Mouse (Mus musculus): ENCODE data around the gene Cd300lb. TPM values are rescaled to one million over a fixed set of nuclear protein-coding genes. Genes with fewer than 3 reads are reported as not detected.

Cd300lb gene
- polyA plus RNA-seq, 1 experiment from 2014 or later: 0.19 TPM

DNA sequence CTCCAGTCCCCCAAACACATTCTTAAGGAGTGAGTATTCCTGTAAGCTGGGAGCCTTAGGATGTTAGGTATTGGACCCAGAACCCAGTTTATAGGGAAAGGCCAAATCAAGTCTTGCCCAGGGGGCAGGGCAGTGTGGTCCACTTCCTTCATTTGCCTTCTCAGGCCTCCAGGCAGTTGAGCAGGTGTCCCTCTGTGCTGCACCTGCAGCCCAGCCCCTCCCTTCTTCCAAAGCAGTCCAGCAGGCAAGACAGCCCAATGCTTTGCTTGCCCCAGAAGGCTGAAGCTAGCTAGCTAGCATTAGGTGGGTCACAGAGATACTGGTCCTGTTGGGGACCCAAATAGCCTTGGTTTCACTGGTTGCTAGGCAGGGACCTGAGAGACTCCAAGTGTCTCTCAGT, 54.0 kb downstream of the Cd300lb start:
- Histone ChIP-seq H3K9me3 (no peaks in the 10 kb centered on the region), H3K9ac (no peak overlapping the region), H3K4me2 (no peak overlapping the region), H3K27ac (replicated peaks) (no peak overlapping the region), H3K36me3 (no peaks in the 10 kb centered on the region), H3K4me3 (no peak overlapping the region), H3K4me1 (replicated peaks) (no peaks in the 10 kb centered on the region), H3K27me3 (no peaks in the 10 kb centered on the region)
- ATAC-seq (ENCODE audit: low FRiP score, low read depth): no peak

DNA sequence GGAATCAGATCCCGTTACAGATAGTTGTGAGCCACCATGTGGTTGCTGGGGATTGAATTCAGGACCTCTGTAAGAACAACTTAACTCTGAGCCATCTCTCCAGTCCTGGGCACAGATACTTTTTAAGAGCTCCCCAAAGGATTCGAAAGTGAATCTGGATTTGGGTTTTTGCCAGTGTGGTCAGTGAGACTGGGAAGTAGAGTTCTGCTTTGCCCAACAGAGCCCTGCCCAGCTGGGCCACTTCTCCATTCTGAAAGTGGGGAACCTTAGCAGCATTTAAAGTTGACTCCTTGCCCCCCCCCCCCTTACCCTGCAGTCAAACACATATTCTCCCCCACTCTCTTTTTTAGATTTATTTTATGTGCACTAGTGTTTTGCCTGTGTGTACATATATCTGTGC, 54.5 kb downstream of the Cd300lb start:
- 88% methylated on average over 2 of the region's 2 CpGs for whole genome bisulfite sequencing
- H3K4me1 ChIP-seq (replicated peaks): no peaks in the 10 kb centered on the region
- ATAC-seq (ENCODE audit: low FRiP score, low read depth): no peak

GRCm38 (mm10) chr11:114877145-114877544, 57.0 kb downstream of the Cd300lb start:
- WGBS: 73% methylated on average over 3 of the region's 3 CpGs
- ATAC-seq (ENCODE audit: low FRiP score, low read depth): no peak

More for the DNA sequence above, 54.5 kb downstream of the Cd300lb start:
- Histone ChIP-seq H3K9ac (no peak overlapping the region), H3K27ac (replicated peaks) (no peak overlapping the region), H3K4me2 (no peak overlapping the region), H3K9me3 (no peaks in the 10 kb centered on the region), H3K4me3 (no peak overlapping the region), H3K27me3 (no peaks in the 10 kb centered on the region), H3K36me3 (no peaks in the 10 kb centered on the region)

DNA sequence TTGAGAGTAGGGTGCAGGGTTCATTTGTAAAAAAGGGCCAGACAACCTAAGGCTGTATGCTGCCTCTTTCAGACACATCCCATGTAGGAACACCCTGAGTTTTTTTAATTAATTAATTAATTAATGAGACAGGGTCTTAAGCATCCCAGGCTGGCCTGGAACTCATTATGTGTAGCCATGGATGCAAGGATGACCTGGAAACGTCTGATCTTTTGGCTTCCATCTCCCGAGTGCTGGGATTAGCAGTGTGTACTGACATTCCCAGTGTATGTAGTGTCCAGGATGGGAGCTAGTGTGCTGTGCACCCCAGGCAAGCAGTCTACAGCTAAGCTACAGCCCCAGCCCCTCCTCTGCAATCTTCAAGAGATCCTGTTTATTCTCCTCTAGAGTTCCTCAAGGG, 57.6 kb downstream of the Cd300lb start:
- H3K4me2 ChIP-seq: no peak overlapping the region

More at GRCm38 (mm10) chr11:114877145-114877544, 57.0 kb downstream of the Cd300lb start:
- H3K9ac ChIP-seq: no peak overlapping the region
- peaks cover 7% of the 10 kb centered on the region for H3K4me1 ChIP-seq (replicated peaks)
- H3K9me3 ChIP-seq: no peaks in the 10 kb centered on the region
- no peak overlapping the region for H3K4me2 ChIP-seq
- no peaks in the 10 kb centered on the region for H3K36me3 ChIP-seq
- no peak overlapping the region for H3K4me3 ChIP-seq
- H3K27me3 ChIP-seq: no peaks in the 10 kb centered on the region
- H3K27ac ChIP-seq (replicated peaks): no peak overlapping the region

DNA sequence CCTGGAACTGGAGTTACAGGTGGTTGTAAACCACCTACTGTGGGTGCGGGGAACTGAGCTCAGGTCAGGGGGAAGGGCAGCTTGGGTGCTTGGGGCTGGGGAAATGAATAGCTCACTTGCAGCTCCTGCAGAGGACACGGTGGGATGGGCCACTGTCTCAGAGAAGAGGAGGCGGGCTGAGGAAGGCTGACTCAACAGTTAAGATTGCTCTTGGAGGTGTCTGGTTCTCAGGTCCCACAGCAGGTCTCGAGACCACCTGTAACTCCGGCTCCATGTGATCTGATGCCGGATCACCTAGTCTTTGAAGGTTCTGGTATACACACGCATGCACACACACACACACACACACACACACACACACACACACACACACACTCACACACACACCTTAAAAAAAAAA, 58.0 kb downstream of the Cd300lb start:
- no peaks in the 10 kb centered on the region for H3K9me3 ChIP-seq
- H3K27me3 ChIP-seq: no peaks in the 10 kb centered on the region
- no peak for ATAC-seq (ENCODE audit: low FRiP score, low read depth)
- peaks cover 7% of the 10 kb centered on the region for H3K4me1 ChIP-seq (replicated peaks)
- no peaks in the 10 kb centered on the region for H3K36me3 ChIP-seq
- no peak overlapping the region for H3K27ac ChIP-seq (replicated peaks)
- no peak overlapping the region for H3K4me2 ChIP-seq
- H3K4me3 ChIP-seq: no peak overlapping the region
- no peak overlapping the region for H3K9ac ChIP-seq
- WGBS: 61% methylated on average over 7 of the region's 7 CpGs

More for the DNA sequence above, 57.6 kb downstream of the Cd300lb start:
- H3K27ac ChIP-seq (replicated peaks): no peak overlapping the region
- 47% methylated on average over 2 of the region's 2 CpGs for WGBS
- H3K36me3 ChIP-seq: no peaks in the 10 kb centered on the region
- no peak overlapping the region for H3K9ac ChIP-seq
- peaks cover 7% of the 10 kb centered on the region for H3K4me1 ChIP-seq (replicated peaks)
- no peaks in the 10 kb centered on the region for H3K9me3 ChIP-seq
- H3K4me3 ChIP-seq: no peak overlapping the region
- H3K27me3 ChIP-seq: no peaks in the 10 kb centered on the region
- no peak for ATAC-seq (ENCODE audit: low FRiP score, low read depth)

DNA sequence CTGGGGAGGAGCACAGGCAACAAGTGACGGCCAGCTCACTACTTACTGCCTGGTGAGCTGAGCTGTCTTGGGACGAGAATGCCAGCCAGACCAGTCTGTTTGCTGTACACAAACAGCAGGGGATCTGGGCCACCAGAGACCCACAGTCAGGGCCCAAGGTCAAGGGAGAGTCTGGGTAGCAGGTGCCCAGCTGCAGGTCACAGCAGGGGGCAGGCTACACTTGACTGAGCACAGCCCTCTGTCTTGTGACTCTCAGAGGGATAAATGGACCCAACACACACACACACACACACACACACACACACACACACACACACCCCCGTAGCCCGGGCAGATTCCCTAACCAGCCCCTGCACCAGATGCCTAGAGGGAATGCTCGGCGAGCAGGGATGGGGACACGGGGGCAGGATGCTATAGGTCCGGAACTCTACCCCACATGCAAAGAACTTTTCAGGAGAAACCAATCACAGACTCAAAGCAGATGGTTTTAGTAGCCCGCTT, 58.8 kb downstream of the Cd300lb start:
- Histone ChIP-seq H3K4me1 (replicated peaks) (peaks cover 7% of the 10 kb centered on the region), H3K9ac (no peak overlapping the region), H3K27ac (replicated peaks) (no peak overlapping the region), H3K9me3 (no peaks in the 10 kb centered on the region), H3K4me3 (no peak overlapping the region), H3K4me2 (no peak overlapping the region), H3K27me3 (no peaks in the 10 kb centered on the region), H3K36me3 (no peaks in the 10 kb centered on the region)
- ATAC-seq (ENCODE audit: low FRiP score, low read depth): no peak
- 17% methylated on average over 9 of the region's 9 CpGs for WGBS

DNA sequence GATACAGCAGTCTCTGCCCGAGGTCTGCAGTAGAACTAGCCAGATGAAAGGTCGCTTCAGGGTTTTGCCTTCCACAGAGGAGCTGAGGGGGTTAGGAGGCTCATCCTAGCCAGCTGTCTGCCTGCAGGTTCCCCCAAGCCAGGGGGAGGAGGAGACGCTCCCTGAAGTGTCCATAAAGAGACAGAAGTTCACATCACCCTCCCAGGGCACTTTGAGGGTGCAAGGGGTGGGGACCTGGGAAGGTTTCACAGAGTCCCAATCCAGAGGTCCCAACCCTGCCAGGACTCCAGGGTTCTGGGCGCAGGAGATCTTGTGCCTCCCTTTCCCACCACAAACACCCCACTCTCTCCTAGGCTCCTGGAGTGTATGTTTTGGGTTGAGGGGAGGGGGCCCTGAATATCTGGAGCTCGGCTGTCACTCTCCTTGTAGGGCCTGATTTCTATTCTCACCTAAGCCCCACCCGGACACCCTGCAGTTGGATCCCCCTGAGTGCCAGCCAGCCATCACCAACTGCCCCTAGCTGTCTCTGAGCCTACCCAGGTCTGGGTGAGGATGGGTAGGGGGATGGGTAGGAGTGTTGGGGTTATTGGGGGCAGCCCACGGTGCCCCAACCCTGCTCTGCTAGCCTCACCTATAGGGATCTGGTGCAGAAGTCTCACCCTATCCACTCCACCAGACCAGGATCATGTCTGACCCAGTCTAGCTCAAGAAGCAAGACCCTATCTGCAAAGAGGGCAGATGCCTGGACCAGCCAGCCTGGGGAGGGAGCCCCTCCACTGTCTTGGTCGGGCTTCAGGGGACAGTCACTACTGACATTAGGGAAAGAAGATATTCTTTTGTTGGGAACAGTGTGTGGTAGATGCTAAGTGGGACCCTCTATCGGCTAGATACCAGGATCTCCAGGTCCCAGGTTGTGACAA, 59.7 kb downstream of the Cd300lb start:
- H3K4me1 ChIP-seq (replicated peaks): peaks cover 7% of the 10 kb centered on the region
- WGBS: 56% methylated on average over 9 of the region's 9 CpGs
- H3K27me3 ChIP-seq: no peaks in the 10 kb centered on the region
- ATAC-seq (ENCODE audit: low FRiP score, low read depth): no peak
- no peak overlapping the region for H3K4me3 ChIP-seq
- no peaks in the 10 kb centered on the region for H3K36me3 ChIP-seq
- H3K4me2 ChIP-seq: no peak overlapping the region
- H3K27ac ChIP-seq (replicated peaks): no peak overlapping the region
- H3K9ac ChIP-seq: no peak overlapping the region
- H3K9me3 ChIP-seq: no peaks in the 10 kb centered on the region

DNA sequence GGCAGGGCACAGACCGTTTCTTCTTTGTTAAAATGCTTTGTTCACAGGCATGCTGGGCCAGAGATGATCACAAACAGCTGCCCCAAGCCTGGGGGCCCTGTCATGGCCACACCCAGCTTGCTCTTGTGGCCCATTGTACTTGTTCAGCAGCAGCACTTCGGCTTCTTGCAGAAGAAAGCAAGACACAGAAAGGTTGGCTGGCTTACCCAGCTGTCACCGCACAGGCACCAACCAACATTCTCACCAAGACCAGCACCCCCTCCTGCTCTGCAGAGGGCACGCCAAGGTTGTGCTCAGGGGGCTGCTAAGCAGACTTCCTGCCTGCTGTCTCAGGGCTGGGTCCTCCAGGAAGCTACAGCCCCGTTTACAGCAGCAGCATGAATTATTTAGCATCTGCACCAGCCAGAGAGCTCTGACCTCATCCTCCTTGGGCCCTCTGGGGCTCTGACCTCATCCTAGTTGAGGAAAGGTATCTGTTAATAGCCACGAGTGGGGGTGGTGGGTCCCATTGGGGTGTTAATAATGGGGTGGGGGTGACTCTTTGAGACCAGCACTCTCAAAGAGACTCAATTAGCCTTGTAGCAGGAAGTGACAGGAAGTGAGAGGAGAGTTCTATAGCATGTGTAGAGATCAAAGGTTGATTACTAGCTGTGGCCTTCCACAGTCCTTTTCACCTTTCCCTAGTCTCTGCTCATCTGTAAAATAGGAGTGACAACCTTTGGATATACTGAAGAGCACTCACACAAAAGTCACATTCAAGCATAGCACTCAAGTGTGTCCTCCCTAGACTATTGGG, 61.0 kb downstream of the Cd300lb start:
- ATAC-seq (ENCODE audit: low FRiP score, low read depth): no peak
- H3K9ac ChIP-seq: no peak overlapping the region
- no peak overlapping the region for H3K4me3 ChIP-seq

More for the DNA sequence above, 61.0 kb downstream of the Cd300lb start:
- WGBS: 20% methylated on average over 6 of the region's 6 CpGs
- Histone ChIP-seq H3K9me3 (no peaks in the 10 kb centered on the region), H3K27ac (replicated peaks) (no peak overlapping the region), H3K36me3 (no peaks in the 10 kb centered on the region), H3K4me1 (replicated peaks) (peaks cover 7% of the 10 kb centered on the region), H3K4me2 (no peak overlapping the region), H3K27me3 (no peaks in the 10 kb centered on the region)

Other genes with a start within 250 kb of the Cd300lb start
- 2.5 and 3.1 TPM in 2 replicates for gene Dnaic2, start 207.0 kb downstream of the Cd300lb start, polyA plus RNA-seq (2015; fragmentation: Nextera tagmentation; extraction: Ambion mirVana)
- gene Kif19a, start 169.0 kb downstream of the Cd300lb start, polyA plus RNA-seq (2015; fragmentation: Nextera tagmentation; extraction: Ambion mirVana): 0.51 and 0.93 TPM in 2 replicates
- 26.0 and 26.4 TPM in 2 replicates for gene Btbd17, start 138.4 kb downstream of the Cd300lb start, polyA plus RNA-seq (2015; fragmentation: Nextera tagmentation; extraction: Ambion mirVana)
- gene Gpr142, start 135.5 kb downstream of the Cd300lb start, polyA plus RNA-seq (2015; fragmentation: Nextera tagmentation; extraction: Ambion mirVana): not detected in 2 replicates
- 8.5 and 11.6 TPM in 2 replicates for gene Gprc5c, start 83.2 kb downstream of the Cd300lb start, polyA plus RNA-seq (2015; fragmentation: Nextera tagmentation; extraction: Ambion mirVana)
- 1.4 and 1.7 TPM in 2 replicates for gene Cd300a, start 44.3 kb downstream of the Cd300lb start, polyA plus RNA-seq (2015; fragmentation: Nextera tagmentation; extraction: Ambion mirVana)
- not detected in 2 replicates for gene Cd300c, start 34.8 kb upstream of the Cd300lb start, polyA plus RNA-seq (2015; fragmentation: Nextera tagmentation; extraction: Ambion mirVana)
- 0.20 TPM in 1 of 2 replicates, not detected in the other for gene Cd300ld, start 55.5 kb upstream of the Cd300lb start, polyA plus RNA-seq (2015; fragmentation: Nextera tagmentation; extraction: Ambion mirVana)
- 1.1 and 2.3 TPM in 2 replicates for gene Cd300c2, start 67.5 kb upstream of the Cd300lb start, polyA plus RNA-seq (2015; fragmentation: Nextera tagmentation; extraction: Ambion mirVana)
- not detected in 2 replicates for gene Cd300ld2, start 81.8 kb upstream of the Cd300lb start, polyA plus RNA-seq (2015; fragmentation: Nextera tagmentation; extraction: Ambion mirVana)
- not detected in 2 replicates for gene Cd300ld4, start 92.6 kb upstream of the Cd300lb start, polyA plus RNA-seq (2015; fragmentation: Nextera tagmentation; extraction: Ambion mirVana)
- not detected in 2 replicates for gene Cd300ld5, start 103.4 kb upstream of the Cd300lb start, polyA plus RNA-seq (2015; fragmentation: Nextera tagmentation; extraction: Ambion mirVana)
- gene Cd300ld3, start 114.0 kb upstream of the Cd300lb start, polyA plus RNA-seq (2015; fragmentation: Nextera tagmentation; extraction: Ambion mirVana): not detected in 2 replicates
- not detected in 2 replicates for gene Cd300e, start 127.8 kb upstream of the Cd300lb start, polyA plus RNA-seq (2015; fragmentation: Nextera tagmentation; extraction: Ambion mirVana)
- 0.62 and 0.77 TPM in 2 replicates for gene Rab37, start 157.0 kb upstream of the Cd300lb start, polyA plus RNA-seq (2015; fragmentation: Nextera tagmentation; extraction: Ambion mirVana)
- gene Cd300lf, start 199.6 kb upstream of the Cd300lb start, polyA plus RNA-seq (2015; fragmentation: Nextera tagmentation; extraction: Ambion mirVana): 0.17 and 0.34 TPM in 2 replicates
- gene Slc9a3r1, start 229.0 kb upstream of the Cd300lb start, polyA plus RNA-seq (2015; fragmentation: Nextera tagmentation; extraction: Ambion mirVana): 68.7 and 70.2 TPM in 2 replicates